Mouse (Mus musculus): ENCODE data around the gene Fto. TPM values are rescaled to one million over a fixed set of nuclear protein-coding genes. Genes with fewer than 3 reads are reported as not detected.

The Fto gene
- total and polyA plus RNA-seq, 2 experiments from 2014 or later, result 41.1 to 50.6 TPM

- H3K36me3 ChIP-seq (replicated peaks; ENCODE audit: control insufficient read depth, insufficient read depth, low read length), result no peaks in the 10 kb centered on the region
- no peak overlapping the region for H3K4me2 ChIP-seq (ENCODE audit: low read depth, low read length)
- no peak overlapping the region for H3K27ac ChIP-seq (ENCODE audit: low read depth)
- 85% methylated on average over 11 of the region's 11 CpGs for WGBS
- no peaks in the 10 kb centered on the region for H3K27me3 ChIP-seq (ENCODE audit: control insufficient read depth, insufficient read depth, low read length)
- ATAC-seq (ENCODE audit: insufficient read depth, low read depth) (no peak), DNase-seq (ENCODE audit: low spot score) (no peak)
- no peak overlapping the region for H3K4me3 ChIP-seq (ENCODE audit: low read depth, low read length)
- H3K9me3 ChIP-seq (replicated peaks; ENCODE audit: control insufficient read depth, low read length), result no peaks in the 10 kb centered on the region
- no peak overlapping the region for H3K9ac ChIP-seq (replicated peaks; ENCODE audit: low read depth, low read length)
- no peak for TF ChIP-seq EP300 (IDR thresholded peaks at IDR 0.05; ENCODE audit: low read depth)
- TF ChIP-seq CTCF (IDR thresholded peaks at IDR 0.05; ENCODE audit: low read depth), result no peak
- no peaks in the 10 kb centered on the region for H3K4me1 ChIP-seq (ENCODE audit: control insufficient read depth, insufficient read depth)
Observed at GRCm38 (mm10) chr8:91444636-91445410, 131.5 kb downstream of the Fto start.

DNA sequence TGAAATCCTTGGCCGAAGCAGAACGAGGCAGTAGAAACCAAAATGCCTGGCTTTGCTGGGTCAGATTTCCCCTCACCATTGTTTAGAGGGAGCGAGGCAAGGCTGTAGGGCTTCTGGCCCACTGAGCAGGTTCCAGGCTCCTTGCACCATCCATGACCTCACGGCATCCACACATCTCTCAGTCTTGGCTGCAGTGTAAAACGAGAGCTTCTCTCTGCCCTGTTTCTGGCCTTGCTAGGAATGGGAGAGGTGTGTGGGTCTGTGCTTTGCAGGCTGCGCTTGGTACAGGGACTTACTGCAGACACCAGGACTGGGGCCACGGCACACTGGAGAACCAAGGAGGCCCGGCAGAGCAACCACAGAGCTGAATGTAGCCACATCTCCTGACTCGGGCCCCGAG lies 132.2 kb downstream of the Fto start:
- no peak overlapping the region for H3K27ac ChIP-seq (ENCODE audit: low read depth)
- ATAC-seq (ENCODE audit: insufficient read depth, low read depth) (no peak), DNase-seq (ENCODE audit: low spot score) (no peak)
- no peak overlapping the region for H3K9ac ChIP-seq (replicated peaks; ENCODE audit: low read depth, low read length)
- no peak for TF ChIP-seq CTCF (IDR thresholded peaks at IDR 0.05; ENCODE audit: low read depth)
- TF ChIP-seq EP300 (IDR thresholded peaks at IDR 0.05; ENCODE audit: low read depth), result no peak
- WGBS, result 84% methylated on average over 10 of the region's 10 CpGs
- H3K9me3 ChIP-seq (replicated peaks; ENCODE audit: control insufficient read depth, low read length), result no peaks in the 10 kb centered on the region
- H3K4me2 ChIP-seq (ENCODE audit: low read depth, low read length), result no peak overlapping the region
- H3K4me3 ChIP-seq (ENCODE audit: low read depth, low read length), result no peak overlapping the region
- H3K4me1 ChIP-seq (ENCODE audit: control insufficient read depth, insufficient read depth), result no peaks in the 10 kb centered on the region
- no peaks in the 10 kb centered on the region for H3K36me3 ChIP-seq (replicated peaks; ENCODE audit: control insufficient read depth, insufficient read depth, low read length)
- H3K27me3 ChIP-seq (ENCODE audit: control insufficient read depth, insufficient read depth, low read length), result no peaks in the 10 kb centered on the region

DNA sequence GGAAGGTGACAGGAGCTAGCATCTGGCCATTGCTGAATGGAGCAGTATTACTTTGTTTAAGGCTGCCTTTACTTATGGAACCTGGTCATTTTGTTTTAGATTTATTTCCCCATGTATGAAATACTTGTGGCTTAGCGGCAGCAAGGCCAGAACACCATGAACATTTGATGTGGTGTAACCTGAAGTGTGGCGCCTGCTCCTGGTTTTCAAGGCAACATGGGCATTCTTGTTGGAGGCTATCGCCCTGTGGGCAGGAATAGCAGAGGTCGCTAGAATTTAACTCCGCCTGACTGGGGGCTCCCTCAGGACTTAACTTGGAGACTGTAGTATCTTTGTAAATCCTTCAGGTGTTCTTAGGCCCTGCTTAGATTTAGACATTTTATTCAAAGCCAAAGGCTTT lies 132.7 kb downstream of the Fto start:
- no peak overlapping the region for H3K4me3 ChIP-seq (ENCODE audit: low read depth, low read length)
- no peaks in the 10 kb centered on the region for H3K4me1 ChIP-seq (ENCODE audit: control insufficient read depth, insufficient read depth)
- no peaks in the 10 kb centered on the region for H3K36me3 ChIP-seq (replicated peaks; ENCODE audit: control insufficient read depth, insufficient read depth, low read length)
- H3K27ac ChIP-seq (ENCODE audit: low read depth), result no peak overlapping the region
- H3K9ac ChIP-seq (replicated peaks; ENCODE audit: low read depth, low read length), result no peak overlapping the region
- no peak overlapping the region for H3K4me2 ChIP-seq (ENCODE audit: low read depth, low read length)
- ATAC-seq (ENCODE audit: insufficient read depth, low read depth), result no peak
- no peaks in the 10 kb centered on the region for H3K27me3 ChIP-seq (ENCODE audit: control insufficient read depth, insufficient read depth, low read length)
- WGBS, result 90% methylated on average over 5 of the region's 5 CpGs
- DNase-seq (ENCODE audit: low spot score), result no peak
- TF ChIP-seq CTCF (IDR thresholded peaks at IDR 0.05; ENCODE audit: low read depth) (no peak), EP300 (IDR thresholded peaks at IDR 0.05; ENCODE audit: low read depth) (no peak)
- no peaks in the 10 kb centered on the region for H3K9me3 ChIP-seq (replicated peaks; ENCODE audit: control insufficient read depth, low read length)

DNA sequence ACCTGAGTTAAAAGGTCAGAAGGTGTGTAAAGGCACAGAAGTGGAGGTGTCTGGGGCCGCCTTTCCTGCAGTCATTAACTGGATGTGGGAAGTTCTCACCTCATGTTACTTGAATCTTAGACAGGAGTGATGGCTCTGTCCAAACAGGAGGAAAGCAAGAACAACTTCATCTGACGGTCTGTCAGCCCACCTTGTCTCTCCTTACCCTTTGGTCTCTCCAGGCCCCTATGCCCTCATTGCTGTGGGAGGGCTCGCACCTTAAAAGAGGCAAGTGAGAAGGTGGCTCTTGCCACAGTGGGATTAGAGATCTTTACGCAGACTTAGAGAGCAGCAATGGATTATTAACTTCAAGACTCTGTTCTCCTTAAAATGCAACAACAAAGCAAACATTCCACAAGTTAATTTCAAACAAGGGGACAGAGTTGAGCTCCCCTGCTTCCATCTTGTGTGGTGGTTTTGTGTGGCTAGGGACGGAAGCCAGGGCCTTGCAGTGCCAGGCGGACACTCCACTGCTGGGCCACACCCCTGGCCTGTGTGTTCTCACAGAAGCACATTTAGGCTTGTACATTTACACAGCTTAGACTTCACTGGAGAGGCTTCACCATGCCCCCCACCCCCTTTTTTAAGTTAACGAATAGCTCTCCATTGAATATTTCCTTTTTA lies 135.5 kb downstream of the Fto start:
- WGBS, result 91% methylated on average over 7 of the region's 7 CpGs
- no peaks in the 10 kb centered on the region for H3K4me1 ChIP-seq (ENCODE audit: control insufficient read depth, insufficient read depth)
- H3K36me3 ChIP-seq (replicated peaks; ENCODE audit: control insufficient read depth, insufficient read depth, low read length), result no peaks in the 10 kb centered on the region
- DNase-seq (ENCODE audit: low spot score) (no peak), ATAC-seq (ENCODE audit: insufficient read depth, low read depth) (no peak)
- TF ChIP-seq CTCF (IDR thresholded peaks at IDR 0.05; ENCODE audit: low read depth) (no peak), EP300 (IDR thresholded peaks at IDR 0.05; ENCODE audit: low read depth) (no peak)
- H3K9me3 ChIP-seq (replicated peaks; ENCODE audit: control insufficient read depth, low read length), result no peaks in the 10 kb centered on the region
- H3K27me3 ChIP-seq (ENCODE audit: control insufficient read depth, insufficient read depth, low read length), result no peaks in the 10 kb centered on the region
- H3K9ac ChIP-seq (replicated peaks; ENCODE audit: low read depth, low read length), result no peak overlapping the region
- no peak overlapping the region for H3K4me2 ChIP-seq (ENCODE audit: low read depth, low read length)
- H3K4me3 ChIP-seq (ENCODE audit: low read depth, low read length), result no peak overlapping the region
- H3K27ac ChIP-seq (ENCODE audit: low read depth), result no peak overlapping the region

DNA sequence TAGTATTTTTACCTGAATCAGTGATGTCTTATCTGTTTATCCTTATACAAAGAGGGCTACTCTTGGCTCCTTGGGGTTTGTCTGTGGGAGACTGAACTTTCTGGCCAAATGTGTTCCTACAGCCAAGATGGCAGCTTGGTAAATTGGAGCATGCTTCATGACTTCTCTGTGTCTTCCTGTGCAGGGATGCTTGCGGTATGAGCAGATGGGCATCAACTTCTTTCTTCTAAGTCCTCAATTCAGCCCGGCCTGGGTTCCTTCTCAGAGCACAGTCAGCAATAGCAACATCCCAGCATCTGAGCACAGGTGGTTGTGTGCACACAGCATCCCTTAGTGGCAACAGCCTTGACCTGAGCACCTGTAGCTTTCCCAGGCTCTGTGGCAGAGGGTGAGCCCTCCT lies 141.6 kb downstream of the Fto start:
- DNase-seq (ENCODE audit: low spot score), result no peak
- Histone ChIP-seq H3K4me2 (ENCODE audit: low read depth, low read length) (no peak overlapping the region), H3K27ac (ENCODE audit: low read depth) (no peak overlapping the region), H3K4me3 (ENCODE audit: low read depth, low read length) (no peak overlapping the region), H3K27me3 (ENCODE audit: control insufficient read depth, insufficient read depth, low read length) (no peaks in the 10 kb centered on the region), H3K36me3 (replicated peaks; ENCODE audit: control insufficient read depth, insufficient read depth, low read length) (no peaks in the 10 kb centered on the region), H3K4me1 (ENCODE audit: control insufficient read depth, insufficient read depth) (no peaks in the 10 kb centered on the region), H3K9ac (replicated peaks; ENCODE audit: low read depth, low read length) (no peak overlapping the region), H3K9me3 (replicated peaks; ENCODE audit: control insufficient read depth, low read length) (no peaks in the 10 kb centered on the region)
- ATAC-seq (ENCODE audit: insufficient read depth, low read depth), result no peak
- TF ChIP-seq CTCF (IDR thresholded peaks at IDR 0.05; ENCODE audit: low read depth), result no peak
- no peak for TF ChIP-seq EP300 (IDR thresholded peaks at IDR 0.05; ENCODE audit: low read depth)
- WGBS, result 95% methylated on average over 2 of the region's 2 CpGs
